1 mouse cellular context compared by ENCODE assay signal in the genomic region with DNA sequence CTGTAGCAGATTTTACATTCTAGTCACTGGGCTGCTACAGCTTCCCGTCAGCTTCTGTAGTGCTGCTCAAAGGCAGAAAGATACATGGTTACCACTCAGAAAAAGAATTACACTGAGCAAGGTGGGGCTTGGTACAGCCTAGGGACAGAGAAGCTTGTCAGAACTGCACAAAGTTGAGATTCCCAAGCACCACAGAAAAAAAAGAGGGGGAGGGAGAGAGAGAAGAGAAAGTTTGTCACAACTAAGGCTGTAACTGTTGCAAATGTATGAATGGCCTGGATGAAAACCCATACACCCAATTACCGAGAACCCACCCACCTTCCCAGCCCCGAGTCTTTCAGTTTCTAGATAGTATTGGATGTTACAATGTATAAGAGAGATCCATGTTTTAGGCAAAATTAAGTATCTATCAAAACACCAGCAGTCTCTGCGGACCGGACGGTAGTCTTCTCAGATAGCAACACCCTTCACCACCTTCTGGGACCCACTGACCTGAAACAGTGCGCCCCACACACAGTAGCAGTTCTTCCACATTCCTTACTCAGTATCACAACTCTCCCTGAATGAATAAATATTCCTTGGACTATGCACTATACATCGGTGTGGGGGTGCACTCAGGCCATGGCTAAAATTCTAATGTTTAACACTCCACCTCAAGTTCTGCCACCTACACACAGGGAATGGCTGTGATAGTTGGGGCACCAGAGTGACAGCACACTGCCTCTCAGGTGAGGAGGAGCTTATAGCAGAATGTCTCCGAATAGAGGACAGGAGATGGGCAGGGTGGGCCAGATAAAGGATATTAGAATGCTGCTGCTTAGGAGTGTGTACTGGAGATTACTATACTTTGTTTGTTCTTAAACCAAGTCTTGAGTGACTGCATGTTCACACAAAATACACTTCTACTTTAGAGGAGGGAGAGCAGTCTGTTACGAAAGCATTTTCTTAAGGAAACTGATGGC.
TF ChIP-seq lines count a peak whose summit lies in the region.

No protein-coding gene starts in this region.

TF ChIP-seq in MEL, 35 proteins besides CTCF, POLR2A, EP300 and RAD21:
- TF ChIP-seq BHLHE40 (IDR thresholded peaks at IDR 0.05; ENCODE audit: borderline replicate concordance, low read depth, low read length) (no peak), ZNF384 (IDR thresholded peaks at IDR 0.05; ENCODE audit: low read depth, low read length) (0 out of 2 replicates have a peak, but pooled peaks have one; percentile 4)
